Mouse (Mus musculus): Measurements from ENCODE around the gene Git2. TPM values are rescaled to one million over a fixed set of nuclear protein-coding genes. Genes with fewer than 3 reads are reported as not detected.

Git2 gene
- total and polyA plus RNA-seq, 2 experiments, result 11.0 to 11.8 TPM

GRCm38 (mm10) chr5:114783405-114784163 is 8.3 kb upstream of the Git2 start:
- Histone ChIP-seq H3K79me2 (ENCODE audit: control insufficient read depth, insufficient read depth, low read length) (peaks cover 35% of the 10 kb centered on the region), H3K9ac (ENCODE audit: low read depth, low read length) (no peak overlapping the region), H3K4me1 (ENCODE audit: control insufficient read depth, insufficient read depth, low read length) (peaks cover 3% of the 10 kb centered on the region; the same call in 1 of the 2 replicates), H3K36me3 (ENCODE audit: control insufficient read depth, insufficient read depth, low read length) (no peaks in the 10 kb centered on the region), H3K27me3 (ENCODE audit: control insufficient read depth, insufficient read depth, low read length) (no peaks in the 10 kb centered on the region), H3K27ac (replicated peaks; ENCODE audit: insufficient read depth, low read depth, low read length) (no peak overlapping the region), H3K4me3 (ENCODE audit: insufficient read depth, low read depth, low read length) (no peak overlapping the region)
- TF ChIP-seq CTCF (IDR thresholded peaks at IDR 0.05; ENCODE audit: low read depth, low read length), result no peak
- no peak for TF ChIP-seq POLR2A (IDR thresholded peaks at IDR 0.05; ENCODE audit: extremely low read depth, insufficient read depth, low read length)
- WGBS, result 91% methylated on average over 12 of the region's 12 CpGs
- DNase-seq (ENCODE audit: extremely low read depth, low read depth, low spot score), result no peak

- H3K27ac ChIP-seq (replicated peaks; ENCODE audit: insufficient read depth, low read depth, low read length), result no peak overlapping the region
Observed at GRCm38 (mm10) chr5:114782991-114783390, 7.7 kb upstream of the Git2 start.

GRCm38 (mm10) chr5:114780912-114781311 is 5.6 kb upstream of the Git2 start:
- H3K27ac ChIP-seq (replicated peaks; ENCODE audit: insufficient read depth, low read depth, low read length), result no peak overlapping the region
- peaks cover 3% of the 10 kb centered on the region; the same call in 1 of the 2 replicates for H3K4me1 ChIP-seq (ENCODE audit: control insufficient read depth, insufficient read depth, low read length)
- H3K79me2 ChIP-seq (ENCODE audit: control insufficient read depth, insufficient read depth, low read length), result peaks cover 45% of the 10 kb centered on the region
- no peak overlapping the region for H3K9ac ChIP-seq (ENCODE audit: low read depth, low read length)
- WGBS, result 86% methylated on average over 7 of the region's 7 CpGs
- no peak overlapping the region for H3K4me3 ChIP-seq (ENCODE audit: insufficient read depth, low read depth, low read length)
- no peak for TF ChIP-seq CTCF (IDR thresholded peaks at IDR 0.05; ENCODE audit: low read depth, low read length)
- no peak for TF ChIP-seq POLR2A (IDR thresholded peaks at IDR 0.05; ENCODE audit: extremely low read depth, insufficient read depth, low read length)
- DNase-seq (ENCODE audit: extremely low read depth, low read depth, low spot score), result no peak
- H3K27me3 ChIP-seq (ENCODE audit: control insufficient read depth, insufficient read depth, low read length), result no peaks in the 10 kb centered on the region
- no peaks in the 10 kb centered on the region for H3K36me3 ChIP-seq (ENCODE audit: control insufficient read depth, insufficient read depth, low read length)

More at GRCm38 (mm10) chr5:114782991-114783390, 7.7 kb upstream of the Git2 start:
- H3K36me3 ChIP-seq (ENCODE audit: control insufficient read depth, insufficient read depth, low read length), result no peaks in the 10 kb centered on the region
- no peak for DNase-seq (ENCODE audit: extremely low read depth, low read depth, low spot score)
- no peak overlapping the region for H3K9ac ChIP-seq (ENCODE audit: low read depth, low read length)
- H3K79me2 ChIP-seq (ENCODE audit: control insufficient read depth, insufficient read depth, low read length), result peaks cover 37% of the 10 kb centered on the region
- H3K27me3 ChIP-seq (ENCODE audit: control insufficient read depth, insufficient read depth, low read length), result no peaks in the 10 kb centered on the region
- 78% methylated on average over 9 of the region's 9 CpGs for WGBS
- peaks cover 3% of the 10 kb centered on the region; the same call in 1 of the 2 replicates for H3K4me1 ChIP-seq (ENCODE audit: control insufficient read depth, insufficient read depth, low read length)
- no peak for TF ChIP-seq POLR2A (IDR thresholded peaks at IDR 0.05; ENCODE audit: extremely low read depth, insufficient read depth, low read length)
- no peak overlapping the region for H3K4me3 ChIP-seq (ENCODE audit: insufficient read depth, low read depth, low read length)

- Histone ChIP-seq H3K4me3 (ENCODE audit: insufficient read depth, low read depth, low read length) (no peak overlapping the region), H3K79me2 (ENCODE audit: control insufficient read depth, insufficient read depth, low read length) (peaks cover 49% of the 10 kb centered on the region), H3K4me1 (ENCODE audit: control insufficient read depth, insufficient read depth, low read length) (peaks cover 6% of the 10 kb centered on the region), H3K27me3 (ENCODE audit: control insufficient read depth, insufficient read depth, low read length) (no peaks in the 10 kb centered on the region), H3K9ac (ENCODE audit: low read depth, low read length) (no peak overlapping the region), H3K36me3 (ENCODE audit: control insufficient read depth, insufficient read depth, low read length) (no peaks in the 10 kb centered on the region), H3K27ac (replicated peaks; ENCODE audit: insufficient read depth, low read depth, low read length) (no peak overlapping the region)
- WGBS, result 73% methylated on average over 7 of the region's 7 CpGs
- TF ChIP-seq POLR2A (IDR thresholded peaks at IDR 0.05; ENCODE audit: extremely low read depth, insufficient read depth, low read length) (no peak), CTCF (IDR thresholded peaks at IDR 0.05; ENCODE audit: low read depth, low read length) (no peak)
- no peak for DNase-seq (ENCODE audit: extremely low read depth, low read depth, low spot score)
Observed at GRCm38 (mm10) chr5:114779956-114780489, 4.7 kb upstream of the Git2 start.

- peaks cover 52% of the 10 kb centered on the region for H3K79me2 ChIP-seq (ENCODE audit: control insufficient read depth, insufficient read depth, low read length)
- DNase-seq (ENCODE audit: extremely low read depth, low read depth, low spot score), result no peak
- no peak for TF ChIP-seq POLR2A (IDR thresholded peaks at IDR 0.05; ENCODE audit: extremely low read depth, insufficient read depth, low read length)
- TF ChIP-seq CTCF (IDR thresholded peaks at IDR 0.05; ENCODE audit: low read depth, low read length), result no peak
- no peak overlapping the region for H3K9ac ChIP-seq (ENCODE audit: low read depth, low read length)
- no peak overlapping the region for H3K27ac ChIP-seq (replicated peaks; ENCODE audit: insufficient read depth, low read depth, low read length)
- H3K4me1 ChIP-seq (ENCODE audit: control insufficient read depth, insufficient read depth, low read length), result peaks cover 10% of the 10 kb centered on the region
- 90% methylated on average over 7 of the region's 7 CpGs for WGBS
- H3K27me3 ChIP-seq (ENCODE audit: control insufficient read depth, insufficient read depth, low read length), result no peaks in the 10 kb centered on the region
- H3K36me3 ChIP-seq (ENCODE audit: control insufficient read depth, insufficient read depth, low read length), result no peaks in the 10 kb centered on the region
- no peak overlapping the region for H3K4me3 ChIP-seq (ENCODE audit: insufficient read depth, low read depth, low read length)
Observed at GRCm38 (mm10) chr5:114776174-114776573, 857 bp upstream of the Git2 start.

Measured in liver, adult 2 months (tissue).